Mouse (Mus musculus): ENCODE measurements around the gene Srcin1.

Gene Srcin1

DNA sequence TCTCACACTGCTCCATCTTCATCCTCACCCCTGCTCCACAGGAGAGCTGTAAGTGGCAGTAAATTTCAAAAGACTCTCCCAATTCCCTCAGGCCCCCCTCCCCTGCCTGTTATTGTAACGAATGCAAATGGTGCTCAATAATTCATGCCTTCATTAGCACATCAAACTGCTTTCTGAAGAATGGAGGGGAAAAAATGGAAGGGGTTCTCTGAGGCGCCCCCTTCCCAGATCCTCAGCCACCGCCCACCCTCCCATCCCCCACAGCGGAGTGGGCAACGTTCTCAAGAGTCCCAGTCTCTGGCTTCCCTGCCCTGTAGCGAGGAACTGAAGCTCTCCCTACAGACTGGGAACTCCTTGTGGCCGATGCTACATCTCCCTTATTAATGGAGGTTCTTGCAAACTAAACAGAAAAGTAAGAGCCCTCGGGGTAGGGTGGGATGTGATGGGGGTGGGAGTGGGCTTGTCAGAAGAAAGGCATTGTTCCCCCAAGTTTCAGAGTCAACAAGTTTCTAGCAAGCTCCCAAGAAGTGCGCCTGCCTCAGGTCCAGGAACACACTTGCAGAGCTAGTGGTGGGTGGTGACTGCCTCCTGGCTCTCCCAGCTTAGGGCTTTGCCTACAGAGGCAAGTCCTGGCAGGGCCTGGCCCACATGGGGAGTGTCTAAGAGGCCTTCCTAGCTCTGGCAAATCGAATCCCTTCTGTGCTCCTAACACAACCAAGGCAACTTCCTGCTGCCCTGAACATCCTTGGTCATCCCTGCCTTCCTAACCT lies 3.3 kb upstream of the Srcin1 start:
- DNase-seq (ENCODE audit: low read depth, low spot score): no peak

DNA sequence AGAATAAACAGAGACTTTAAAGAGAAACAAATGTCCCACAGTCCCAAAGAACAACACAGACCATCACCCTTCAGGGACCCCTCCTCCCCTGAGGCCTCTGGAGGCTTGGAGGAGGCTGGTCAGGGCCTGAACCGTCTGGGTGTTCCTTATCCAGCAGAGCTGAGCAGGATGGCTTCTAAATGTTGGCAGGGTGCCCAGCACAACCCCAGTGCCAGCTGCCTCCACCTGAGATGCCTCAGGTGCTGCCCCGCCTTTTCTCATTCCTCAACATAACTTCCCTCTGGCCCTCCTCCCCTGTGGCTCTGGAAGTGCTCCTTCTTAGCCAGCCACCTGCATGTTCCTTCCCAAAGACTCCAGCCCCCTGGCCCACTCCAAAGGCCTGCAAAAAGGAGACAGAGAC lies 2.3 kb upstream of the Srcin1 start:
- no peak for DNase-seq (ENCODE audit: low read depth, low spot score)

DNA sequence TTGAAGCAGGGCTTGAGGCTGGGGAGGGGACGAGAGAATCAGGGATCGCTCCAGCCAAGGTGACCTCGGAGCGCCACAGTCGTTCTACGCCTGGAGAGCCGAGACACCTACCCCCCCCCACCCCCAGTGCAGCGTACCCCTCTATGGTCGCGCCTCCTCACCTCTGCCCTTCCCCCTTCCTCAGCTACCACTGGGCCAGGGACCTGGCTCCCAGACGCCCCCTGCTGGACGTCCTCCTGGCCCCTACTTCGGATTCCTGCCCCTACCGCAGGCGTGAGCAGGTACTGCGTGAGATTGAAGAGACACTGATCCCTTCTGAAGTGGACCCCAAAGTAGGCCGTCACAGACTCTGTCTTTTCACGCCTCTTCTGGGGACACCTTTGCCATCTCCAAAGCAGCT lies 348 bp downstream of the Srcin1 start:
- DNase-seq (ENCODE audit: low read depth, low spot score): peak; percentile 34

DNA sequence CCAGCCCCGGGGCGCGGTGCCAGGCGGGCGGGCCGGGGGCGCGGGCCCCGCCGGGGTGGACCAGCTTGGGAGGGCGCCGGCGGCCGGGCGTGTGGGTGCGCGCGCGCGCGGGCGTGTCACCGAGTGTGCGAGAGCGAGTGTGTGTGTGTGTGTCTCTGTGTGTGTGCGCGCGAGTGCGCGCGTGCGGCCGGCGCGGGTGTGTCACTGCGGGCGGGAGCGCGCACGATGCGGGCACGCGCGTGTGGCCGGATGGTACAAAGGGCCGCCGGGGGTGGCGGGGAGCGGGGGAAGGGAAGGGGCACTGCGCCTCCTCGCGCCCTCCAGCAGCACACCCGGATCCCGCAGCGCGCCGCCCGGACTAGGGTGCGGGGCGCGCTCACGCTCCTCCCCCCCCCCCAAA lies 911 bp downstream of the Srcin1 start:
- no peak for DNase-seq (ENCODE audit: low read depth, low spot score)

DNA sequence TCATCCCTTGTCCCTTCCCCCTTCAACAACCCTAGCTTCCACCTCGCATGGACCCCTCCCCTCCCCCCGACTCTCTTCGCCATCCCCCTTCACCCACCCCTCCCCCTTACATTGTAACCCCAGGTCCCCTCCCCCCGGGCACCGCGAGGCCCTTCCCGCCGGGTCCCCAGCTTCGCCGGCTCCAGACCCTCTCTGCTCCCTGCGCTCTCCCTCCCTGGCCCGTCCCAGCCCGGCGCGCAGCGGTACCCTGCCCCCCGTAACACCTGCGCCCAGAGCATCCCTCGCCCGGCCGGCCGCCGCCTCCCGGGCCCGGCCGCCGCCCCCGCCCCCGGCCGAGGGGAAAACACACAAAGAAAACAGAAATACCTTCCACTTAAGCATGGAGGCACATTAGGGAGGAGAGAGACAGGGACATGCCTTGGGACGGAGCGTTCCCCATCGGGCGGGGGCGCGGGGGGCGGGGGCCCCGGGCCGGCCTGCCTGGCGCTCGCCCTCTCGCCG lies 1.4 kb downstream of the Srcin1 start:
- no peak for DNase-seq (ENCODE audit: low read depth, low spot score)

DNA sequence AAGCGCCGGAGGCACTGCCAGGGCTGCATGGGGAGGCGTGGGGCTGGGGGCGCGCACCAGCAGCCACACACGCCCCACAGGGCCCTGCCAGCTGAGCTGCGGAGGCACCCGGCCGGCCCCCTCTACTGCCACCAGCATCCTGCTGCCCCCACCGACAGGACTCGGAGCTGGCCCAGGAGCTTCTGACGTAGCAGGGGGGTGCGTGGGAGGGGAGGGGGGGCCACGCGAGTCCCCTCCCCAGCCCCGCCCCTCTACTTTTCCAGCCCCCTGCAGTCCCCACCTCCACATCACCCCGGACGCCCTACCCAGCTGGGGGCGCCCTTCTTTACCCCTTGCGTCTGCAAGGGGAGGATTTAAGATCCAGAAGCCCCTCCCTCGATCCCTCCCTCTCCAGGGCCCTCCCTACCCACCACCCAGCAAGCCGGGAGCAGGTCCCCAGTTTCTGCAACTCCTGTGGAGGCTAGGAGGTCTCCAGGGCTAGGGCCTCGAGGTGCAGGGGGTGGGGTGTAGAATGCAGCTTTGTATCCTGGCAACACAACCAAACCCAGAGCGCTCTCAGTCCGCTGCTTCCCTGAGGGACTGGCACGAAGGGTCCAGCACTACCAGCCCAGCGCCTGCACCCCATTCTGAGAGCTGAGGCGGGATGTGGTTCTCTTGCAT lies 2.0 kb downstream of the Srcin1 start:
- DNase-seq (ENCODE audit: low read depth, low spot score): no peak

DNA sequence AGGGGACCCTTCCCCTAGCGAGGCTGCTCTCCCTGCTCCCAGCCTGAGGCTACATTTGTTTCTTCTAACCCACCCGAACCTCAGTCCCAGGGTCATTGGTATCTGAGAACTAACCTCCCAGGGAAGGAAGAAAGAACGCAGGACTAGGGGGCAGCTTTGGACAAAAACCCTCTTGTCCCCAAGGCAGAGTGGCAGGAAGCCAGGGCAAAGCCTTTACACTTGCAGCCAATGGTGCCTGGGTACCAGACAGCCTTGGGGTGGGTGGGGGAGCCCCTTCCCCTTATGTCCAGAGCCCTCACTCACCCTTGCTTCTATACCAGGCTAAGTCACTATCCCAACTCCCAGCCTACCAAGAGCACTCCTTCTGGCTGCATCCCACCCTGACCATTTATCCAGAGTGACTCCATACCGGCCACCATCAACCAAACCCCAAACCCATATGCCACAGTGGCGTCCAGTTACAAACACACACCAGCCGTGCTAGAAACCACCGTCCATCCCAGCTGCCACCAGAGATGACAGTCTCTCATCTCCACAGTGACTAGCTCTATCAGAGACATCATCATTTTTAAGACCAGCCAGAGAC lies 3.0 kb downstream of the Srcin1 start:
- no peak for DNase-seq (ENCODE audit: low read depth, low spot score)

DNA sequence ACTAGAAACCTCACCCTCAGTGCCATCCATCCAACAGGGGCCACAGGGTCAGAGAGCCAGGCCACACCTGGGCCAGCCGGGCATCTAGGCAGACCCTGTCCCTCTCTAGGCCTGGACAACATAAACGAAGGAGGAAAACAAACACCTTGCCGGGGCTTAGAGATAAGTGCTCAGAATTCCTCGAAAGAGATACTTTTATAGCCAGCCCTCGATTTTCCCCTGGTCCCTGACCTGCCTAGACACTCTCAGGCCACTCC lies 4.0 kb downstream of the Srcin1 start:
- DNase-seq (ENCODE audit: low read depth, low spot score): no peak

DNA sequence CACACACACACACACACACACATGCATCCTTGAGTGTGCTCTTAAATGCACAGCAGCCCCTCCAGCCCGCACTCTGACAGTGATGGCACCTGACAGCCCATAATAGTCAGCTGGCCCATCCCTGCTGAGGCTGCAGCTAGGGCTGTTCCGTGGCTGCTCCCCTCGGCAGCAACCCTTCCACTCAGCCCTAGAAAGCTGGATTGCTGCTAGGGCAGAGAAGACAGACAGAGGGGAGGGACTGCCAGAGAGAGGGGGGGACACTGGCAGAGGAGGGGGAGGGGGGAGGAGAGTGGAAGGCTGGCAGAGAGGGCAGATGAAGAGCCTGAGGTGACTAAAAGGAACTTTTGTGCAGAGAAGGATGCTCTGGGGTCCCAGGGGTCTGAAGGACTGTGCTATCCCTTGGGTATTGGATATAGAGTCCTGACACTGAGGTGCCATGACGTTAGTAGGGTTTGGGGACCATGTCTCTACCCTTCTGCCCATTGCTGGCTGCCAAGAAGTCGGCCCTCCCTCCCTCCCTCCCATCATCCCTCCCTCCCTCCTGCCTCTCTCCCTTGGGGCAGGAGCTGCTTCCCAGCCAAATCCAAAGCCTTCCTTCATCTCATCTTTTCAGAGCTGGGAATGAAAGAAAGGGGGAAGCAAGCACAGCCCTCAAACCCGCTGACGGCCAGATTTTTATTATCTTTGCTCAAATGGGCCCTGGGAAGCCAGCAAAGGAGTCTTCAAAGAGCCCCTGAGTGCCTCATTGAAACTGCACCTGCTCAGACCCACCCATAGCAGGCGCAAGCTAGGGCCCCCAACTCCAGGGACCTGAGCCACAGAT lies 4.5 kb downstream of the Srcin1 start:
- no peak for DNase-seq (ENCODE audit: low read depth, low spot score)

DNA sequence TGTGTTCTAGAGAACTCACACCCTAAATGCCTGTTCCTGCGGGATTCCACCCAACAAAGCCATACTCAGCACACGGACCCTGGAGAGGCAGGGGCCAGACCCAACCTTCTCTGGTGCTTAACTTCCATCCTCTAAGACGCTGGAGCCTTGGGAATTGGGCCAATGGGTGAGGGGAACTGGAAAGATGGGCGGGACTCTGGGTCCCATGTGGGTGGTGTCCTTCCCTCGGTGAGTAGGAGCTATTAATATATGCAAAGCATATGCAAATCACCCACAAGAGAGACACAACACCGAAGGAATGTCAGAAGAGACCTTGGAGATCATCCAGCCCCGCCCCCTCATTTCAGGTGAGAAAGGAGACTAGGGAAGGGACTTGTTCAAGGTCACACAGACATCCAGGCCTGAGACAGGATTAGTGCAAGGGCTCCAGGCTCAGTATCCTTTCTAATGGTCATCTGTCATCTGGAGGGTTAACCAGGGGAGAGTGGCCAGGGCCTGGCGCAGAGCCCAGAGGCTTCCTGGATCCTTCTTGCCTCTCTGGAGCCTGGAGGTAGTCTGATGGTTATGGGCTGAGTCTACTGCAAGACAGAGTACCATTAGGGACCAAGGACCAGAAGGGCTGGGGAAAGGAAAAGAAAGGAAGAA lies 5.4 kb downstream of the Srcin1 start:
- DNase-seq (ENCODE audit: low read depth, low spot score): no peak

DNA sequence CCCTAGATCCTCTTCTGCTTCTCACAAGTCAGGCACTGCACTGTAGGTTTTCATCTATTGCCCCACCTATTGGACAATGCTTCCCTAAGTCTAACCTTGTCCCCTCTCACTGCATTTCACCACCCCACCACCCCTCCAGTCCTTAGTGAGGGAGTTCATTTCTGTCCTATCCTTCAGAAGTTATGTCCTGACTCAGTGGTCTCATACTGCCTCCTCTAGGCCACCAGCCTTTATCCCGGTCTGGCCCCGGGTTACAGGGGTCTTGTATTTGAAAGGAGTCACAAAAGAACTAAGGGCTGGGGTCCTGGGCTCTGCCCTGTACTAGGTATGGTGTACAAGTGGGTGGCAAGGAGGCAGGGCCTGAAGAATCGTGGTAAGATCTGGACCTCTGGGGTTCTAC lies 6.2 kb downstream of the Srcin1 start:
- no peak for DNase-seq (ENCODE audit: low read depth, low spot score)

DNA sequence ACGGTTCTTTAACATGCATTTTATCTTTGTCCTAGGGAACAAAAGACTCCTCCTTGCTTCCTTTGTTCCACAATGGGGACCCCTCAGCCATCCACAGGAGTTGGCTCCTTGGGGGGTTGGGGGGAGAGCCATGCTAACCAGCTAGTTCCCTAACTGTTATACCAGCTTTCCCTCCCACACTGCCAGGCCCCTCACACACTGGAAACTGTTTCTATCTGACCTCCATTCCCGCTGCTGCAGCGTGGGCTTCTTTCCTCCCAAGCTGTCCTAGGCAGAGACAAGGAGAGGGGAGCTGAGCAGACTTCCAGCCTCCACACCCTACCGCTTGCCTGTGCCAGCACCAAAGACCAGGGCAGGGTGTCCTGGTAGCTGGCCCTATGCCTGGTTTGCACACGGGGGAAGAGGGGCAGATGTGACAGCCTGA lies 6.7 kb downstream of the Srcin1 start:
- DNase-seq (ENCODE audit: low read depth, low spot score): no peak

DNA sequence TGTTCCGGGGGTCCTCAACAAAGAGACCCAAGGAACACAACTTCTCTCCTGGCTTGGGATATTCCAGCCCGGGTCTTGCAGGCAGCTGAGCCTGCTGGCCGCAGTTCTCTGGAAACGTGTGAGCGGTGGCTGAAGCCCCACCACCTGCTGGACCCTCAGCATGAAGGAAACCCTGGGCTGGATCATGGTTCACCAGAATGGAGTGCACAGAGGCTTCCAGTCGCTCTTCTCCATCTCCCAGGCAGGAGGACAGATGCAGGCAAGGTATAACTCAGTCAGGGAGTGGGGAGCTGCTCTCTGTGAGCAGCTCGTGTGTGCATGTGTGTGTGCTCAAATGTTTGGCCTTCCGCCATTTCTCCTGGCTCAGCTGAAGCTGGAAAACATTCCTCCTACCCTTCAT lies 7.3 kb downstream of the Srcin1 start:
- DNase-seq (ENCODE audit: low read depth, low spot score): peak; percentile 56

DNA sequence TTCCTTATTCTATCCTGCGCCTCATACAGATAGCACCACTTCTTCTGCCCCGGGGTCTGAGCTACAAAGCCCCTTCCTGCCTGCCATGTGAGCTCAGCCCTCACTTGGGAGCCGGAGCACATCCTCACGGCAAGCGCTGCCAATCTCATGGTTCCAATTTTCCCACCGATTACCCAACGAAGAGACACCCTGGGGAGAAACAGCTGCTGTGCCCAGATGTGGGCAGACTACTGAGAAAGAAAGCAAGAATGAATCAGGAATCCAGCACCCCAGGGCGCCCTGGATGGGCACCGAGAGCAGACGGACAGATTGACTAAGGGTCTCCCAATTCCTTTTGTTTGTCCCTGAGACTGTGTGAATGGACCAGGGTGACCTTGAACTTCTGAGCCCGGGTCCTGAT lies 8.5 kb downstream of the Srcin1 start:
- no peak for DNase-seq (ENCODE audit: low read depth, low spot score)

DNA sequence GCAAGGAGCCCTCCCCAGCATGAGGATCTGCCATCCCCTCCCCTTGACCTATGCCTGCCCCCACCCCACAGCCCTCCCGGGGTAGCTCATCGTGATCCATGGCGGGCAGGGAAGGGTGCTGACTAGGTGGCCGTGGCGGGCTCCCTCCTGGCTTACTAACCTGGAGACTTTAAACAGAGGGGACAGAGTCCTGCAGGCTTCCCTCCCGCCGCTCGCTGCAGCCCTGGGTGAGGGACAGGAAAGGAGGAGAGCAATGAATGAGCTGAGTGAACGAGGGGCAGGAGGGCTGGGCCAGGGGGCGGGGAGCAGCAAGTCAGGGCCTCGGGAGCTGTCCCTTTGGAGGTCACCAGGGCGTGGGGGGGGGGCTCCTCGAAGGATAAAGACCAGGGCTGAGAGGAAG lies 9.4 kb downstream of the Srcin1 start:
- no peak for DNase-seq (ENCODE audit: low read depth, low spot score)

DNA sequence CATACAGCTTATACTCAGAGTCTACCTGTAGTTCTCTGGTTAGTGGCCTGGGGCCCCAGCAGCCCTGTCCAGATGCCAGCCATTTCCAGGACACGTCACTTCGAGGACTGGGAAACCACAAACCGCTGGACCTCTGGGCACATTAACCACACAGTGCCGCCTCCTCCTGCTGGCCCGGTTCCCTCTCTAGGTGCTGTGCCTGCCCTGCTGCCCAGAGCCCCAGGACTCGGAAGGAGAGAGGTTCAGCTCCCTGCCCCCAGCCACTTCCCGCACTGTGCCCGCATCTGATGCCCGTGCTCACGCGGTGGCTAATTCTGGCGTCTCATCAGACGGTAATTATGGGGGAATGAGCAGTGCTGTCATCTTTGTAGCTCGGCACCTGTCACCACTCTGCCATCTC lies 12.3 kb downstream of the Srcin1 start:
- no peak for DNase-seq (ENCODE audit: low read depth, low spot score)

DNA sequence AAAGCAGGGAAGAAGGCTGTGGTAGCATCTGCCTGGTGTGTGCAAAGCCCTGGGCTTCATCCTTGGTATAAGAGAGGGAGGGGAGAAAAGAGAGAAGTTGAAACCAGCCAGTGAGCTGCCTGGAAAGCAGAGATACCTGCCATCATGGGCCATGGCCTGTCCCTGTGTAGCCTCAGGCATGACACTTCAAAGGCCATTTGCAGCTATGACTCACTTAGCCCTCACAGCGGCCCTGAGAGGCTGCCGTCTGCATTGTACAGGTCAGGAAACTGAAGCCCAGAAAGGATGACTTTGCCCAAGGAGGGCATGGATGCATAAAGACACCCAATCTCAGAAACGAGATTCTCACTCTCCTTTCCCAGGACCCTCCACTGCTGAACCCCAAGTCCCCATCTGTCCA lies 13.4 kb downstream of the Srcin1 start:
- no peak for DNase-seq (ENCODE audit: low read depth, low spot score)

DNA sequence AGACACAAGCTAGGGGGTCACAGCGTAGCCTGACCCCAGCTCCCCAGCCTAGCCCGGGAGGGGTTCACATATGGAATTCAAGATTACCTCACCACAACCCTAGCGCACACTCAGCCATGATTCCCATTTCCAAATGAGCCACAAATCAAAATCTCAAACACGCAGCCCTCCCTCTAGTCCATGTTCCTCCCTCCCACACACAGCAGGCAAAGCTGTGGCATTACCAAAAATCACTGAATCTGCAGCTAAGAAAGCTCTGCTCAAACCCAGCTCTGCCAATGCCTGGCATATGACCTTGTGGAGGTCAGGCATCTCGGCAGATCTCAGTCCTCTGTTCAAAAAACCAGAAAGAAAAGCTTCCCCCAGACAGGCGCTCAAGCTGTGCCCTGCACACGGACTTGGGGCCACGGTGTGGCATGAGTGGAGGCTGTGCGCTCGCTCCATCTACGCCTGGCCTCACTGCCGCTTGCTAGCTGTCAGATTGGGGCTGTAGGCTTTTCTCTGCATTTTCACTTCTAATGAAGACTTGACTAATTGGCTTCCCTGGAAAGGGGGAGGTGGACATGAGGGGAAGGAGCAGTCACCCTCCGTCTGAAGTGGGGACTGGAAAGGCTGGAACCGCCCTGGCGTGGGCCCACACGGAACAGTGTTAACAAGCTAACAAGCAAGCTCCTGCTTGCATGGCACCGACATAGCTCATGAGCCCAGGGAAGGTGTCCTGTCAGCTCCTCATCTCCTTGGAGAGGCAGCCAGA lies 15.6 kb downstream of the Srcin1 start:
- no peak for DNase-seq (ENCODE audit: low read depth, low spot score)

DNA sequence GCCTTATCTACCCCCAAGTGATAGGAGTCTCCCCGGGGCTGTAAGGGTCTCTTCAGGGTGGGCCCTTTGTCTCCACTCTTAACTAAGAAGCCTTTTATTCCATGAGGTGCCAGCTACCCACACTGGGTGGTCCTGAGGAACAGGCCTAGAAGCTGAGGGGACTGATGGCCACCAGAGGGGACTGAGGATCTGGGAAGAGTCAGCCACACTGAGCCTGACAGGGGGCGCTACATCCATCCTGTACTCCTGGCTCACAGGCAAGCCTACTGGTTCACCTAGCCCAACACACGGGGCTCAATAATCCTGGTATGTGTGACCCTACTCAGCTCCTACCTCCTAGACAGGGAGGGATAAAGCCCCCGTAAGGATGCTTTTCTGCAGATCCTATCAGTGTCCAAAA lies 16.4 kb downstream of the Srcin1 start:
- no peak for DNase-seq (ENCODE audit: low read depth, low spot score)

DNA sequence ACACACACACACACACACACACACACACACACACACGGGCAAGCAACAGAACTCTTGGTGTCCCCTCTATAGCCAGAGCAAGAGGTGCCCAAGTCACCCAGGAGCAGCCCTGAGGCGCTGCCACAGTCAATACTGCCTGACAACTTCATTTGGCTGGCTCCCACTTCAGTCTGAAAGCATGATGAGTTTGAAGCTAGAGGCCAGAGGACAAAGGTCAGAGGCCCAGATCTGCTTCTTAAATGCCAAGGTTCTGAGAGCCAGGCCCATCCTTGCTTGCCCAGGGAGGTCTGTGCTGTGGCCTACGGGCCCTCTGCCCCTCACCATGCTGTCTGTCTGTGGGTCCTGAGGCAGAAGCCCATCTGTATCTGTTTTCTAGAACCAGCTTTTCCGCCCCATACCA lies 18.1 kb downstream of the Srcin1 start:
- DNase-seq (ENCODE audit: low read depth, low spot score): no peak
